Mouse (Mus musculus): Measurements from ENCODE around the gene Senp5. TPM values are rescaled to one million over a fixed set of nuclear protein-coding genes. Genes with fewer than 3 reads are reported as not detected.
"Not testable (repeated sequence)": the region's sequence is repeated elsewhere in the genome, so short reads cannot be mapped to it uniquely, and the experiment has no call there.

Gene Senp5
- polyA plus RNA-seq, 1 experiment from 2014 or later = 24.9 TPM

- WGBS = 77% methylated on average over 5 of the region's 5 CpGs
- Histone ChIP-seq H3K27ac (no peak overlapping the region), H3K4me1 (replicated peaks) (no peaks in the 10 kb centered on the region), H3K9me3 (no peaks in the 10 kb centered on the region), H3K36me3 (peaks cover 56% of the 10 kb centered on the region), H3K4me3 (replicated peaks) (no peak overlapping the region), H3K4me2 (no peak overlapping the region), H3K9ac (replicated peaks) (no peak overlapping the region), H3K27me3 (no peaks in the 10 kb centered on the region)
- no peak for ATAC-seq (ENCODE audit: insufficient number of reproducible peaks, insufficient read depth, low FRiP score, low TSS enrichment, low read depth)
These were observed 22.1 kb downstream of the Senp5 start for GRCm38 (mm10) chr16:31980946-31981345.

- no peak overlapping the region for H3K27ac ChIP-seq
- no peak for ATAC-seq (ENCODE audit: insufficient number of reproducible peaks, insufficient read depth, low FRiP score, low TSS enrichment, low read depth)
- H3K9ac ChIP-seq (replicated peaks) = no peak overlapping the region
- H3K4me2 ChIP-seq = no peak overlapping the region
- 92% methylated on average over 3 of the region's 3 CpGs for WGBS
- H3K4me3 ChIP-seq (replicated peaks) = no peak overlapping the region
- no peaks in the 10 kb centered on the region for H3K4me1 ChIP-seq (replicated peaks)
- no peaks in the 10 kb centered on the region for H3K9me3 ChIP-seq
- no peaks in the 10 kb centered on the region for H3K27me3 ChIP-seq
- peaks cover 59% of the 10 kb centered on the region for H3K36me3 ChIP-seq
These were observed 23.6 kb downstream of the Senp5 start for GRCm38 (mm10) chr16:31979501-31979900.

- Histone ChIP-seq H3K36me3 (peaks cover 78% of the 10 kb centered on the region), H3K27me3 (no peaks in the 10 kb centered on the region), H3K9me3 (no peaks in the 10 kb centered on the region), H3K4me2 (no peak overlapping the region), H3K27ac (no peak overlapping the region), H3K9ac (replicated peaks) (no peak overlapping the region), H3K4me1 (replicated peaks) (no peaks in the 10 kb centered on the region), H3K4me3 (replicated peaks) (no peak overlapping the region)
- WGBS = 83% methylated on average over 4 of the region's 4 CpGs
- ATAC-seq (ENCODE audit: insufficient number of reproducible peaks, insufficient read depth, low FRiP score, low TSS enrichment, low read depth) = no peak
These were observed 27.8 kb downstream of the Senp5 start for GRCm38 (mm10) chr16:31975258-31975657.

GRCm38 (mm10) chr16:31963224-31963623, 39.9 kb downstream of the Senp5 start:
- peaks cover 81% of the 10 kb centered on the region for H3K36me3 ChIP-seq
- no peak overlapping the region for H3K27ac ChIP-seq
- H3K4me2 ChIP-seq = no peak overlapping the region
- 85% methylated on average over 7 of the region's 7 CpGs for WGBS
- no peaks in the 10 kb centered on the region for H3K9me3 ChIP-seq
- H3K9ac ChIP-seq (replicated peaks) = no peak overlapping the region
- no peaks in the 10 kb centered on the region for H3K27me3 ChIP-seq
- H3K4me3 ChIP-seq (replicated peaks) = no peak overlapping the region
- ATAC-seq (ENCODE audit: insufficient number of reproducible peaks, insufficient read depth, low FRiP score, low TSS enrichment, low read depth) = no peak
- no peaks in the 10 kb centered on the region for H3K4me1 ChIP-seq (replicated peaks)

- under 1% methylated on average over 55 of the region's 55 CpGs for WGBS
- Histone ChIP-seq H3K4me3 (replicated peaks) (peak within 1 kb of the TSS; percentile 93), H3K9ac (replicated peaks) (peak within 1 kb of the TSS; percentile 90), H3K36me3 (peaks cover 43% of the 10 kb centered on the region), H3K4me1 (replicated peaks) (peaks cover 32% of the 10 kb centered on the region), H3K9me3 (no peaks in the 10 kb centered on the region), H3K27ac (peak within 1 kb of the TSS; percentile 91), H3K27me3 (no peaks in the 10 kb centered on the region), H3K4me2 (peak within 1 kb of the TSS; percentile 89)
- ATAC-seq (ENCODE audit: insufficient number of reproducible peaks, insufficient read depth, low FRiP score, low TSS enrichment, low read depth) = peak; percentile 92
These were observed 54.7 kb downstream of the Senp5 start, which contains the start of the genes 0610012G03Rik and Ncbp2 for GRCm38 (mm10) chr16:31948345-31948774. Gene 0610012G03Rik, minus strand, starts transcription at chr16:31948494. Gene Ncbp2, plus strand, starts transcription at chr16:31948513.

- H3K9me3 ChIP-seq = no peaks in the 10 kb centered on the region
- under 1% methylated on average over 38 of the region's 38 CpGs for WGBS
- no peak; the same call in 1 of the 2 replicates for ATAC-seq (ENCODE audit: insufficient number of reproducible peaks, insufficient read depth, low FRiP score, low TSS enrichment, low read depth)
- peak overlapping the region; percentile 89 for H3K4me2 ChIP-seq
- peaks cover 41% of the 10 kb centered on the region for H3K36me3 ChIP-seq
- peaks cover 32% of the 10 kb centered on the region for H3K4me1 ChIP-seq (replicated peaks)
- peak overlapping the region; percentile 90 for H3K9ac ChIP-seq (replicated peaks)
- peak overlapping the region; percentile 91 for H3K27ac ChIP-seq
- peak overlapping the region; percentile 93 for H3K4me3 ChIP-seq (replicated peaks)
- no peaks in the 10 kb centered on the region for H3K27me3 ChIP-seq
These were observed 55.2 kb downstream of the Senp5 start for GRCm38 (mm10) chr16:31947901-31948316.

DNA sequence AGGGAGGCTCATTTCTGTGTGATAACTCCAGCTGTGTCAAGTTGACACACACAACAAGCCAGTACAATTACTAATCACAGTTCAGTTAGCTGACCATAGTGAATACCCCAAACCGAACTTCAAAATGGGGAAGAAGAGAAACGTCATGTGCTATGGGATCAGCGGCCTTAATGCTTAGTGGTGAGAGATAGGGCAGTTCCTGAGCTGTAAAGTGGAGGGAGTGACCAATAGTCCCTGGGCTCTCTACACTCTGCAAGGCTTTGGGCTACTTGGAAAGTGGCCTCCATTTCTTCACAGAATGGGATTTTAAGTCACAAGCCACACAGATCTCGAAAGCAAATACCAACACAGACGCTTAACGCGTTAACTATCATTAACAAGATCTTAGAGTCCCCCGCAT, 55.8 kb downstream of the Senp5 start:
- WGBS = 42% methylated on average over 8 of the region's 8 CpGs
- H3K27me3 ChIP-seq = no peaks in the 10 kb centered on the region
- ATAC-seq (ENCODE audit: insufficient number of reproducible peaks, insufficient read depth, low FRiP score, low TSS enrichment, low read depth) = no peak
- H3K9ac ChIP-seq (replicated peaks) = peak overlapping the region; percentile 90
- peaks cover 32% of the 10 kb centered on the region for H3K4me1 ChIP-seq (replicated peaks)
- H3K4me2 ChIP-seq = peak overlapping the region; percentile 89
- H3K27ac ChIP-seq = no peak overlapping the region
- H3K36me3 ChIP-seq = peaks cover 36% of the 10 kb centered on the region
- peak overlapping the region; percentile 93 for H3K4me3 ChIP-seq (replicated peaks)
- H3K9me3 ChIP-seq = no peaks in the 10 kb centered on the region

GRCm38 (mm10) chr16:31945986-31946385, 57.1 kb downstream of the Senp5 start:
- not testable (repeated sequence) for H3K9ac ChIP-seq (replicated peaks); H3K4me2 ChIP-seq; H3K4me3 ChIP-seq (replicated peaks); ATAC-seq (ENCODE audit: insufficient number of reproducible peaks, insufficient read depth, low FRiP score, low TSS enrichment, low read depth); H3K27ac ChIP-seq; H3K27me3 ChIP-seq; H3K9me3 ChIP-seq
- peaks cover 32% of the 10 kb centered on the region for H3K4me1 ChIP-seq (replicated peaks)
- H3K36me3 ChIP-seq = peaks cover 23% of the 10 kb centered on the region
- 89% methylated on average over 6 of the region's 6 CpGs for WGBS

GRCm38 (mm10) chr16:31945372-31945771, 57.7 kb downstream of the Senp5 start:
- WGBS = 88% methylated on average over 6 of the region's 6 CpGs
- Histone ChIP-seq H3K9me3 (no peaks in the 10 kb centered on the region), H3K27ac (no peak overlapping the region), H3K36me3 (peaks cover 17% of the 10 kb centered on the region; the same call in 1 of the 2 replicates), H3K9ac (replicated peaks) (no peak overlapping the region; the same call in 1 of the 2 replicates), H3K4me2 (no peak overlapping the region), H3K27me3 (no peaks in the 10 kb centered on the region), H3K4me1 (replicated peaks) (peaks cover 32% of the 10 kb centered on the region), H3K4me3 (replicated peaks) (no peak overlapping the region)
- no peak for ATAC-seq (ENCODE audit: insufficient number of reproducible peaks, insufficient read depth, low FRiP score, low TSS enrichment, low read depth)

DNA sequence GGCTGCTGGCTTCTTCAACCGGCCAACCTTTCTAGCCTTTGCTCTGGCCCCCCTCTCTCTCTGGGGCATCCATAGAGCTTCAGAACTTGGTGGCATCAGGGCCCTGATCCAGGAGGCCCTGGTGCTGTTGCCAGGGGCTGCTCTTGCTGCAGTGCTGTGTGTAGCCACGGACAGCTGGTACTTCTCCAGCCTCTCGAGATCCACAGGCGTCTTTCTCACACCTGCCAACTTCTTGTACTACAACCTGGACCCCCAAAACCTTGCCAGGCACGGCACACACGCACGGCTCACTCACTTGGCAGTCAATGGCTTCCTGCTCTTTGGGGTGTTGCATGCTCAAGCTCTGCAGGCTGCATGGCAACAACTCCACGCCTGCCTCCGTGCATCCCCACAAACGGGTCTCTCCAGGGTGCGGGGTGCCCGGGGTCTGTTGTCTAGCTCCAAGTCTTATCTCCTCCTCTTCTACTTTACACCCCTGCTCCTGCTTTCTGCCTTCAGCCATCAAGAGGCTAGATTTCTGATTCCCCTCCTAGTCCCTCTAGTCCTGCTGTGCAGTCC, 58.3 kb downstream of the Senp5 start:
- H3K36me3 ChIP-seq = peaks cover 12% of the 10 kb centered on the region; the same call in 1 of the 2 replicates
- no peak overlapping the region for H3K4me3 ChIP-seq (replicated peaks)
- no peak overlapping the region for H3K9ac ChIP-seq (replicated peaks)
- no peak overlapping the region for H3K27ac ChIP-seq
- 89% methylated on average over 12 of the region's 12 CpGs for WGBS
- no peaks in the 10 kb centered on the region for H3K27me3 ChIP-seq
- ATAC-seq (ENCODE audit: insufficient number of reproducible peaks, insufficient read depth, low FRiP score, low TSS enrichment, low read depth) = no peak
- H3K4me2 ChIP-seq = no peak overlapping the region
- H3K9me3 ChIP-seq = no peaks in the 10 kb centered on the region
- H3K4me1 ChIP-seq (replicated peaks) = peaks cover 28% of the 10 kb centered on the region

DNA sequence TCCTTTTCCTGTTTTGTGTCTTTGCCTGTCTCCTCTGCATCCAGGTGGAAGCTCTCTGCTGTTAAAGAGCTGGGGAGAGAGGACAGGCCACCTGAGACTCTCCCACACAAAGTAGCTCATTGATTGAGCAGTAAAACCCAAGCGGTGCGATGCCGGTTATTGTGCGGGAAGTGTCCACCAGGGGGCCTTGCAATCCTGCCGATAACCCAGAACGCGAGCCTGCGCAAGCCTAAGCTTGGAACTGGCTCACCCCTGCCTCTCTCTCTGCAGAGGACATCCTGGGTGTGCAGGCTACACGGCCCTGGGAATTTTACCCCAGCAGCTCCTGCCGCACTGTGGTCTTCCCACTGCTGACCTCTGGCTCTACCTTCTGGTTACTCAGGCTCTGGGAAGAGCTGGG, 59.1 kb downstream of the Senp5 start:
- Histone ChIP-seq H3K27me3 (no peaks in the 10 kb centered on the region), H3K27ac (no peak overlapping the region), H3K4me3 (replicated peaks) (no peak overlapping the region), H3K9me3 (no peaks in the 10 kb centered on the region), H3K9ac (replicated peaks) (no peak overlapping the region; the same call in 1 of the 2 replicates), H3K4me2 (no peak overlapping the region), H3K4me1 (replicated peaks) (peaks cover 21% of the 10 kb centered on the region), H3K36me3 (peaks cover 12% of the 10 kb centered on the region; the same call in 1 of the 2 replicates)
- WGBS = 4% methylated on average over 10 of the region's 10 CpGs
- no peak for ATAC-seq (ENCODE audit: insufficient number of reproducible peaks, insufficient read depth, low FRiP score, low TSS enrichment, low read depth)

- WGBS = 74% methylated on average over 2 of the region's 2 CpGs
- H3K4me1 ChIP-seq (replicated peaks) = peaks cover 8% of the 10 kb centered on the region
- H3K27ac ChIP-seq = no peak overlapping the region
- H3K27me3 ChIP-seq = peaks cover 15% of the 10 kb centered on the region
- ATAC-seq (ENCODE audit: insufficient number of reproducible peaks, insufficient read depth, low FRiP score, low TSS enrichment, low read depth) = no peak
- H3K4me3 ChIP-seq (replicated peaks) = no peak overlapping the region
- no peaks in the 10 kb centered on the region; the same call in 1 of the 2 replicates for H3K9me3 ChIP-seq
- peaks cover 11% of the 10 kb centered on the region; the same call in 1 of the 2 replicates for H3K36me3 ChIP-seq
- no peak overlapping the region for H3K9ac ChIP-seq (replicated peaks)
- H3K4me2 ChIP-seq = no peak overlapping the region
These were observed 62.5 kb downstream of the Senp5 start for GRCm38 (mm10) chr16:31940586-31940985.

Data from limb, embryonic 12.5 days (tissue).